ENCODE assay signal across 13 mouse cellular contexts in the genomic region with DNA sequence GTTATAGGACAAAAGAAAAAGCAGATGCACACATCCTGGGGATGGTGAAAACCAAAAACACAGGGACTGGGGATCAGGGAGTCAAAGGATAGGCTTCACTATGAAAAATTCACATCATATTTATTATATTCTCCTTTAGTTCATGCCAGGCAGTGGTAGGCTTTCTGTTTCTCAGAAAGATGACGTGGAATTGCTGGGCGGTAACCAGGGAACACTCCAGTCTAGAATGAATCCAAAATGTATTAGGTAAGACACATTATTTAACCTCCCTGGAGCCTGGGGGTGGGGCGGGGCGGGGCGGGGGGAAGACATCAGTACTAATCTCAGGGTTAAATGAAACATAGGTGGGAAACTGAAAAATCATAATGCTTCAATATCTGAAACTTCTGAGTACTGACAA. TPM values are rescaled to one million over a fixed set of nuclear protein-coding genes. Genes with fewer than 3 reads are reported as not detected.
DNase-seq lines count a peak whose midpoint lies in the region; ATAC-seq and TF ChIP-seq lines count a peak whose summit lies in the region.
"Had no signal": no experiment of that assay in that cellular context is flagged by ENCODE, and none has a peak within 500 bp of the region (broad histone marks: within the 10 kb centered on the region; RNA-seq: fewer than 3 reads in every experiment).

No protein-coding gene starts in this region.

- TF ChIP-seq CTCF in kidney, adult 2 months (conservative IDR thresholded peaks at IDR 0.05; ENCODE audit: insufficient read depth, insufficient read length, low read depth, low read length), result no peak

- H3K36me3 ChIP-seq in kidney, adult 2 months (ENCODE audit: control insufficient read depth, insufficient read depth, low read length), result no peaks in the 10 kb centered on the region
- no peaks in the 10 kb centered on the region for H3K36me3 ChIP-seq in forebrain, embryonic 14.5 days (ENCODE audit: control insufficient read depth, insufficient read depth, low read length)
- no peaks in the 10 kb centered on the region for H3K36me3 ChIP-seq in midbrain, embryonic 11.5 days (ENCODE audit: control insufficient read depth, insufficient read depth, low read length)

- WGBS in kidney, adult 2 months, result 71% methylated on average over 5 of the region's 5 CpGs
- 85% methylated on average over 5 of the region's 5 CpGs for WGBS in forebrain, embryonic 14.5 days
- WGBS in midbrain, embryonic 11.5 days, result 82% methylated on average over 5 of the region's 5 CpGs

- no peaks in the 10 kb centered on the region for H3K4me1 ChIP-seq in kidney, adult 2 months (ENCODE audit: control insufficient read depth, insufficient read depth, low read length)
- no peaks in the 10 kb centered on the region for H3K4me1 ChIP-seq in forebrain, embryonic 14.5 days (ENCODE audit: control insufficient read depth, insufficient read depth, low read length)
- H3K4me1 ChIP-seq in midbrain, embryonic 11.5 days (ENCODE audit: control insufficient read depth, insufficient read depth, low read length), result no peaks in the 10 kb centered on the region; the same call in 1 of the 2 replicates

- TF ChIP-seq POLR2A in kidney, adult 2 months (IDR thresholded peaks at IDR 0.05; ENCODE audit: low read depth, low read length), result no peak

- no peaks in the 10 kb centered on the region for H3K27me3 ChIP-seq in kidney, adult 2 months (replicated peaks; ENCODE audit: control insufficient read depth, insufficient read depth, low read length)
- no peaks in the 10 kb centered on the region for H3K27me3 ChIP-seq in forebrain, embryonic 14.5 days (replicated peaks; ENCODE audit: control insufficient read depth, insufficient read depth, low read length)
- H3K27me3 ChIP-seq in midbrain, embryonic 11.5 days (ENCODE audit: control insufficient read depth, insufficient read depth, low read length), result no peaks in the 10 kb centered on the region

- no peaks in the 10 kb centered on the region for H3K9me3 ChIP-seq in forebrain, embryonic 14.5 days (replicated peaks; ENCODE audit: control insufficient read depth, low read length)
- no peaks in the 10 kb centered on the region for H3K9me3 ChIP-seq in midbrain, embryonic 11.5 days (ENCODE audit: control insufficient read depth, low read length)

- peak overlapping the region; percentile 48; the same call in 1 of the 2 replicates for H3K27ac ChIP-seq in kidney, adult 2 months (ENCODE audit: insufficient read depth, low read depth, low read length)
- H3K27ac ChIP-seq in forebrain, embryonic 14.5 days (ENCODE audit: low read depth, low read length), result no peak overlapping the region
- no peak overlapping the region for H3K27ac ChIP-seq in midbrain, embryonic 11.5 days (ENCODE audit: low read depth, low read length)

- H3K4me2 ChIP-seq in forebrain, embryonic 14.5 days (ENCODE audit: low read length), result peak overlapping the region; percentile 61
- peak overlapping the region; percentile 25; the same call in 1 of the 2 replicates for H3K4me2 ChIP-seq in midbrain, embryonic 11.5 days
- H3K4me2 ChIP-seq: liver, embryonic 11.5 days had no signal

- no peak overlapping the region; the same call in 1 of the 2 replicates for H3K4me3 ChIP-seq in kidney, adult 2 months (ENCODE audit: insufficient read depth, low read depth, low read length)
- H3K4me3 ChIP-seq in forebrain, embryonic 14.5 days (ENCODE audit: low read depth, low read length), result peak overlapping the region; percentile 56
- no peak overlapping the region for H3K4me3 ChIP-seq in midbrain, embryonic 11.5 days (ENCODE audit: low read depth, low read length)

- no peak for DNase-seq in kidney, adult 2 months
- DNase-seq in kidney, adult 18-20 months, result no peak
- DNase-seq in brain, adult 2 months (ENCODE audit: low read depth, low spot score), result peak; percentile 67
- peak; percentile 15 for DNase-seq in forebrain, embryonic 14.5 days (ENCODE audit: low spot score)
- DNase-seq in midbrain, embryonic 11.5 days (ENCODE audit: low spot score, missing footprints), result no peak
- DNase-seq in ovary, postnatal 14 days (ENCODE audit: low spot score), result no peak
- no peak for DNase-seq in right cerebral cortex, postnatal 36 days (ENCODE audit: low spot score in 2 of 2)
- DNase-seq: adrenal gland, adult 8-10 months; cerebellum, postnatal 25 days; heart, postnatal 14 days; right cerebral cortex, postnatal 4 days; thymus, postnatal 25 days had no signal

- no peak for ATAC-seq in forebrain, embryonic 14.5 days
- no peak for ATAC-seq in midbrain, embryonic 11.5 days (ENCODE audit: low FRiP score)

- H3K9ac ChIP-seq in forebrain, embryonic 14.5 days (ENCODE audit: low read length), result peak overlapping the region; percentile 86; the same call in 1 of the 2 replicates
- H3K9ac ChIP-seq in midbrain, embryonic 11.5 days (ENCODE audit: low read length), result no peak overlapping the region

RNA-seq across cellular contexts. Expression of a gene that starts 1.8 kb away (rescaled TPM):
- 54.5 and 72.9 TPM in 2 replicates for polyA plus RNA-seq in kidney, adult 2 months (2012; rRNA removed)
- polyA plus RNA-seq in forebrain, embryonic 14.5 days (2014; fragmentation: Nextera tagmentation; extraction: Ambion mirVana), result 209 and 237 TPM in 2 replicates
- polyA plus RNA-seq in midbrain, embryonic 11.5 days (2014; fragmentation: Nextera tagmentation; extraction: Ambion mirVana), result 50.4 and 59.1 TPM in 2 replicates

Comparison
In these comparisons a context has a peak if more than half of its experiments do, and no peak if none do; other contexts are left out.
1. DNase-seq: peak in brain, adult 2 months (single experiment) and forebrain, embryonic 14.5 days (single experiment); none in kidney, adult 2 months (single experiment), kidney, adult 18-20 months (single experiment), midbrain, embryonic 11.5 days (single experiment), ovary, postnatal 14 days (single experiment) and right cerebral cortex, postnatal 36 days (0 of 2).